Mouse (Mus musculus): ENCODE measurements around the gene Olfr535.
"Not testable (repeated sequence)": the region's sequence is repeated elsewhere in the genome, so short reads cannot be mapped to it uniquely, and the experiment has no call there.

The Olfr535 gene

GRCm38 (mm10) chr7:140483916-140484315 lies at the start of gene Olfr535:
Gene Olfr535 (plus strand): TSS chr7:140484216.
- DNase-seq (ENCODE audit: low spot score): no peak

GRCm38 (mm10) chr7:140443141-140443540 lies 40.9 kb upstream of the Olfr535 start:
- no peak for DNase-seq (ENCODE audit: low spot score)

GRCm38 (mm10) chr7:140463070-140463469 lies 20.9 kb upstream of the Olfr535 start, which contains the start of gene Olfr533:
Gene Olfr533 (plus strand): TSS chr7:140463370.
- not testable (repeated sequence) for DNase-seq (ENCODE audit: low spot score)

GRCm38 (mm10) chr7:140477886-140478285 lies 6.1 kb upstream of the Olfr535 start:
- DNase-seq (ENCODE audit: low spot score): no peak

DNA sequence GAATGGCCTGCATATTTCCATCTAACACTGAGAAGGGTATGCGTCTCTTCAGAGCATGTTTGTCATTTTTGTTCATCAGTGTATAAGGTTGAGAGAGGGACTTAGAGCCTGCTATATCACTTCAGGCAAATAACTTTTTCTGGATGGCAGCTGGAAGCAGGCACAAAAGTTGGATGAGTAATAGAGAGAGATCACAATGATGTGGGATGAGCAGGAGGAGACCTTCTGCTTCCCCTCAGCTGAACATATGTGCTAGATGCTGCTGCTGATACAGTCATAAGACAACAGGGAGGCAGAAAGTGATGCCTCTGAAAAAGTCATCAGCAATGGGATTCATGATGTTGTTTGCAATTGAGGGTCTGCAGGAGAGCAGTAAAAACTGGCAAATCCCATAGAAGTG lies 5.3 kb upstream of the Olfr535 start:
- DNase-seq (ENCODE audit: low spot score): peak; percentile 75

GRCm38 (mm10) chr7:140488981-140489380 lies 5.0 kb downstream of the Olfr535 start:
- no peak for DNase-seq (ENCODE audit: low spot score)

DNA sequence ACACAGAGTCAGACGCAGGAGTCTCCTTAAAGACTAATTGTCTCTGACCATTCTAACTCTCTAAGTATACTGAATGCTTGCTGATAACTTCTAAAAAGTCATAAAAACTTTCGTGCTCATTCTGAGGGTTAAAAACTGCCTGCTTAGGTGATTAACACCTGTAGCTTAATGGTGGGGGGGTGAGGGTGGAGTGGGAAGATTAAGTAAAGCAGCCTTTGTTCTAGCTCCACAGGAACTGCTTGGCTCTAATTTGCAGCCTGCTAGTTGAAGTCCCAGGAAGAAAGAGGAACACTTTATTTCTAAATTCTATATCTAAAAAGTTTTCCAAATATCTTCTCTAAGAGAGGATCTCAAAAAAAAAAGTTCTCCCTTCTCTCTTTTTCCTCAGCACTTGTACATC lies 10.2 kb downstream of the Olfr535 start:
- no peak for DNase-seq (ENCODE audit: low spot score)

DNA sequence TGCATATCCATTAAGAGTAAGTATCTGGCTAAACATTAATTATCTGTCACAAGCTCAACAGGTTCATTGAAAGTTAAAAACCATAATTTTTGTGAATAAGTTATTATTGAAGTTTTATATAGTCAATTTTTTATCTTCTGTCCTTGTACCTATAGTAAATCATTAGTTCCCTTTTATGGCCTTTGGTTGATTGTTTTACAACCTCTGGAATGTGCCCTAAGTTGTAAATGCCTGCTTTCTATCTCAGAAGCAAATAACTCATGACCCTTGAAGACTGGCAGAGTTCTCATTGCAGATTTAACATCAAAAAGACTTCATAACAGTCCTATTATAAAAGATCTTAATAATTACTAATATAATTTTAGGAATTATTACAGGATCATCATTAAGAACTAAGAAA lies 10.7 kb downstream of the Olfr535 start:
- DNase-seq (ENCODE audit: low spot score): no peak

DNA sequence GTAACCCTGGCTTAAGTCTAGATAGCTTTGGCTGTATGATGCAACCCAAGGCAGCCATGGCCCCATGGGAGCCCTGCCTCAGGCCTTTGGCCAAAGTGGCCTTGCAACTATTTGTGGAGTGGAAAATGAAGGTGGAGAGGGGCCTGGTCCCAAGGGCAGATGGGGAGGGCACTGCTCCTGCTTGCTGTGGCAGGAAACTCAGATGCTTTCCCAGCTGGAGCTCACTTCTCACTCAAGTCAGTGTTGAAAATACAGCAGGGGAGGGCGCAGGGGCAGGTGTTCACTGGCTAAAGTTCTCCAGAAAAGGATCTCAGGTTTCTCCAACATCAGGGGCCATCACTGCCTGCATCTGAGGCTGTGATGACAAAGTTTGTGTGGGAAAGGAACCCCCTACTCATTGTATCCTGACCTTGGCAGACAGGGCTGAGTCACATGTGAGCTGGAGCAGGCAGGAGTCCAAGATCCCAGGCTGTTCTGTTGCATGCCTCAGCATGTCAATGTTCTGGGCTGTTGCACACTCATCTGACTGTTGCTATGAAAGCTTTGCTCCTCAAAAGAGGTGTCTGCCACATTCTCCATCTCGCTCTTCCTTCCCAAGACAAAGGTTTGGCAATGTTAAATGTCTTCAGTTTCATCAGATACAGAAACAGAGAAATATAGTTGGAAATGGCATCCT lies 23.5 kb downstream of the Olfr535 start, which contains the start of gene Olfr536:
Gene Olfr536, minus strand, starts transcription at position 51 of the 676 bp plus-strand sequence.
- not testable (repeated sequence) for DNase-seq (ENCODE audit: low spot score)

- no peak for DNase-seq (ENCODE audit: low spot score)
These were observed 55.7 kb downstream of the Olfr535 start for GRCm38 (mm10) chr7:140539746-140540145.

Measured in layer of hippocampus, adult 9-10 months (tissue).